Mouse (Mus musculus) skeletal muscle tissue, adult 2 months (tissue): Measurements from ENCODE around the gene Alpi.

Experiments used
- DNase-seq: peaks from one replicate; pipeline ENCODE4 v3.0.0-alpha.2; 2012; ENCODE audit warnings: low read depth, low spot score

Alpi gene

GRCm38 (mm10) chr1:87101411-87101810 is at the start of gene Alpi:
Gene Alpi (minus strand): TSS chr1:87101606.
- no peak for DNase-seq

DNA sequence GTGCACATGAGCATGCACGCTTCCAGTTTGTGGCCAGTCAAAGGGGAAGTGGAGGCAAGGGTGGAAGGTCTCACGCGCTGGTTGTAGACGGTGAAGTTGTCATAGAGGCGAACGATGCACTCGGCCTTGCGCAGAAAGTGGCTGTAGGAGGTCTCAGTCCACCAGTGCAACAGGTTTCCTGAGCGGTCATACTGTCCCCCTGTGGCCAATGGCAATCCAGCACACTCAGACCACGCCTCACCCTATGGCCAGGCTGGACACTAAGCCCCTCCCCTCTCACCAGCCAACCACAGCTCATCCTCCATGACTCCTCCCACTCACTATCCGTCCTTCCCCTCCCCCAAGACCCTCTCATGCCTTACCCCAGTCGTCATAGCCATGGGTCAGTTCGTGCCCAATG is 48.0 kb upstream of the Alpi start:
- no peak for DNase-seq

DNA sequence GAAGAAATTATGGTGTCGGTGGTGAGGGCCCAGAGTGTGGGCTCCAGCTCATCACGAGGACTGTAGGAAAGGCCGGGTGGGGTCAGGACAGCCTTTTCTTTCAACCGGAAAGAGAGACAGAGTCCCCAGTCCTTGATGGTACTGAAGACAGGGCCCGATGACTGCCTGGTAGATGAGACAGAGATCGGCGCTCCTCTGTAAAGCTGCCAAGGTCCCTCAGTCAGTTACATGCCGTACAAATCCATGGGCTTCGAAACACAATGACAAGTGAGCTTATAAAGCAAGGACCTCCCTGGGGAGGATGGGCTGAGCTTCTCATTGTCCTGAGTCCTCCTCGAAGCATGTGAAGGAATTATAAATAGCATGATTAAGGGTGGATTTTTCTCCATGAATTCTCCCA is 41.7 kb upstream of the Alpi start:
- DNase-seq, result no peak

GRCm38 (mm10) chr1:87142456-87142855 is 41.0 kb upstream of the Alpi start:
- DNase-seq, result peak; percentile 32

DNA sequence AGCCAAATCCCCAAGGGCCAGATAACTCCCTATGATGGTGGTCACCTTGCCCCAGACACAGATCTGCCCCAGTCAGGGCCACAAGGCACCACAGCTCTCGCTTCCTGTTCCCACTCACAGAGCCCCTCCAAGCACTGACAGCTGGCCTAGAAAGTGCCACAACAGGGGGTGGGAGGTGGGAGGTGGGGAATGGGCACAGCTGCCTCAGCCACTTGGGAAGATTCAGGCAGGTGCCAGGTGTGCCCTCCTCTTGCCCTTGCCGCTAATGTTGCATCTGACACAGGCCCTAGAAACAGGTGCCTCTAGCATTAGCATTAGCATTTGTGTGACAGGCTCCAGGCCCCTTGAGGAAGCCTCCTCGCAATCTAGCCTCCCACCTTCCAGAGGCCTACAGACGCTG is 40.1 kb upstream of the Alpi start:
- DNase-seq, result no peak

- DNase-seq, result no peak
These were observed 30.4 kb upstream of the Alpi start for GRCm38 (mm10) chr1:87131803-87132202.

DNA sequence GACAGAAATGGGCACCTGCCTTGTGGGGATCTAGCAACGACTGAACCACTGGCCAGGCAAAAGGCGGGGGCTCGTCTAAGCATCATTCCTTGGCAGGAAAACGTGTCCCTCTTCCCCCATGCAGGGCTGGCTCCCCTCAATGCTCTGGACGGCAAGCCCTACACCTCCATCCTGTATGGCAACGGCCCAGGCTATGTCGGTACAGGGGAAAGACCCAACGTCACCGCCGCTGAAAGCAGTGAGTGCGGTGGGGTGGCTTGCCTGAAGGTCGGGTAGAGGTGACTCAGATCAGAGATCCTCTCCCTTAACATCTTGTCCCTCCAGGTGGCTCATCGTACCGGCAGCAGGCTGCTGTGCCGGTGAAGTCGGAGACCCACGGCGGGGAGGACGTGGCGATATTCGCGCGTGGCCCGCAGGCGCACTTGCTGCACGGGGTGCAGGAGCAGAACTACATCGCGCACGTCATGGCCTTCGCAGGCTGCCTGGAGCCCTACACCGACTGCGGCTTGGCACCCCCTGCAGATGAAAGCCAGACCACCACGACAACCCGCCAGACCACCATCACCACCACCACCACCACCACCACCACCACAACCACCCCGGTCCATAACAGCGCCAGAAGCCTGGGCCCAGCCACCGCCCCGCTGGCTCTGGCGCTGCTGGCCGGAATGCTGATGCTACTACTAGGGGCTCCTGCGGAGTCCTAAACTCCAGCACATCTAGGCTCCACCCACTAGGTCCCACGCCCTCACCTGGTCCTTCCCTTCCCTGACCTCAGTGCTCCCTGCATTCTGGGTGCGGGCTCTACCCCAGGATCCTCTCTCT is 26.0 kb upstream of the Alpi start:
- no peak for DNase-seq

DNA sequence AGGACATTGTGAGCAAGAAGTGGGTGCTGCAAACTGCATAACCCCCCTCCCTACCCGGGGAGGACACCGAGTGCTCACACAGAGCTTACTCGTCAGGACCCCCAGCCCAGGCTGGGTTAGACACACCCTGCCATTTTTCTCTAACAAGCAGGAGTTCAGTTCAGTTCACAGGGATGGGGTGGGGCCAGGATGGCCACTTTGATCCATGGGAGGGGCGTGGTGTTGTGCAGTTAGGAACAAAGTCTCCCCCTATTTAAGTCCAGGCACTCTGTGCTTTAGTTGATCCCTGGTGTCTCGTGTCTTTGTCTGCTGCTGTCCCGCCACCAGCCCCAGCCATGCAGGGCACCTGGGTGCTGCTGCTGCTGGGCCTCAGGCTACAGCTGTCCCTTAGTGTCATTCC is 23.3 kb upstream of the Alpi start, which contains the start of gene Akp3:
Akp3 (plus strand) TSS at position 301 of the 400 bp plus-strand sequence.
- DNase-seq, result no peak

- DNase-seq, result no peak
These were observed 13.4 kb upstream of the Alpi start for GRCm38 (mm10) chr1:87114784-87115183.

DNA sequence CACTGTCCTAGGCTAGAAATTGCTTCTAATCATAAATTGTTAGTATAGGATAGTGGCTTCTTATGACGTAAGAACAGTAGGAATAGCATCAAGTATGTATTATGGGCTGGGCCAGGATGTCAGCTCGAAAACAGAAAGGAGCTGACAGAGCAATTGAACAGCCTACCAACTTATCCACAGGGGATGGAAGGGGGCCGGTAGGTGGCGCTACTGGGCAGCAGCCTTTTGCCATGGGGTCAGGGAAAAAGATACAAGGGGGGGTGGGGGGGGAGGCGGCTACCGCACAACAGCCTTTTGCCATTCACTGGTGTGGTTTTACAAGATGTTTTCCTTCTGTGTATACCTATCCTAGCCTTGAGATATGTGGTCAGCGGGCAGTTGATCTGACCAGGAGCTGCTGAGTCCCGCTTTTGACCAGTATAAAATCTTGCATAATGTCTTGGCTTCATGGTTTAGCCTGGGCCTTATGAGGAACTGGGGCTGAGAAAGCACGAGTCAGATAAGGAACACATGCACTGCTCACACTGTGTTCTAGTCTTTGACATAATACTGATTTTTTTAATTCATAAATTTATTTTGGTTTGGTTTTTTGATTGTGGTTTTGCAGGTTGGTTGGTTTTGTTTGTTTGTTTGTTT is 10.4 kb upstream of the Alpi start:
- DNase-seq, result peak; percentile 4

- no peak for DNase-seq
These were observed 7.2 kb upstream of the Alpi start for GRCm38 (mm10) chr1:87108564-87108963.

DNA sequence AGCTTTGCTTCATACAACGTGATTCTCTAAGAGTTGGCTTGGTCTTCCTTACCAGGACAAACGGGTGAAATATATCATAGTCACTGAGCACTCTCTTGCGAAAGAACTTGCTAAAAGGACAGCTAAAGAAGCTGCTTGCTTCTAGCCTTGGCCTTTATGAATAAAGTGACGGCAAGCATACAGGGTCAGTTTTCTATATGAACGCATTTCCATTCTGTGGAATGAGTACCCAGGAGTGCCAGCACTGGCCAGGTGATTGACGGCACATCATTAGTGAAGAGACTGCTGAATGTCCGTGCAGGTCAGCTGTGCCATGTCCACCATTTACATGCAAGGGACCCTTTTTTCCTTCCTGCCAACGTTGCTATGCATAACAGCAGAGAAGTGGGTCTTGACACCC is 5.1 kb upstream of the Alpi start:
- DNase-seq, result no peak

DNA sequence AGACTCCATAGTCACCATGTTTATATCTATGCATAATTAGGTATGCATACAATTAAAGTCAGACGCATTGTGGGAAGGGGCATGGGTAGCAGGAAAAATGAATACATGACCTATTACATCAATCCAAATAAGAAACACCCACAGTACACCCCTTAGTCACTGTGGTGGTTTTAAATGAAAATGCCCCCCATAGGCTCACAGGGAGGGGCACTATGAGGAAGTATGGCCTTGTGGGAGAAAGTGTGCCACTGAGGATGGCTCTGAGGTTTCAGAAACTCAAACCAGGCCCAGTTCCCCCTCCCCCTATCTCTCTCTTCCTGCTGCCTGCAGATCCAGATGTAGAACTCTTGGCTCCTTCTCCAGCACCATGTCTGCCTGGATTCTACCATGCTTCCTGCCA is 2.5 kb upstream of the Alpi start:
- DNase-seq, result no peak

GRCm38 (mm10) chr1:87102114-87102513 is 708 bp upstream of the Alpi start:
- no peak for DNase-seq

DNA sequence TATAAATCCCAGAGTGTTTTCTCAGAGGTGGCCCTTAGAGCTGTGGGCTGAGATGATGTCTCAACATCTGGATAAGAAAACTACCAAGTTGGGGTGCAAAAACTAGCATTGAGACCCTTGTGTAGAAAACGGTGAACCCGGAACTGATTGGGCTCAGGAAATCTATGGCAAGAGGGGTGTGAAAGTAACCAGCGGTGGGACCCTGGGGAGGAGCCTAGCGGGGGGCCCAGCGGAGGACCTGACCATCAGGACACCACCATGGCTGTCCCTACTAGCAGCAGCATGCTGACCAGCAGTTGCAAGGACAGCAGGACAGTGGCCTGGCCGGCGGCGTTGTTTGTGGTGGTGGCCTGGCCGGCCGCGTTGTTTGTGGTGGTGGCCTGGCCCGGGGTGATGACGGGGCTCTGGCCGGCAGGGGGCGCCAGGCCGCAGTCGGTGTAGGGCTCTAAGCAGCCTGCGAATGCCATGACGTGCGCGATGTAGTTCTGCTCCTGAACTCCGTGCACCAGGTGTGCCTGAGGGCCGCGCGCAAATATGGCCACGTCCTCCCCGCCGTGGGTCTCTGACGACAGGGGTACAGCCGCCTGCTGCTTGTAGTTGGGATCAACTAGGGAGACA is 2.9 kb downstream of the Alpi start:
- DNase-seq, result peak; percentile 18

DNA sequence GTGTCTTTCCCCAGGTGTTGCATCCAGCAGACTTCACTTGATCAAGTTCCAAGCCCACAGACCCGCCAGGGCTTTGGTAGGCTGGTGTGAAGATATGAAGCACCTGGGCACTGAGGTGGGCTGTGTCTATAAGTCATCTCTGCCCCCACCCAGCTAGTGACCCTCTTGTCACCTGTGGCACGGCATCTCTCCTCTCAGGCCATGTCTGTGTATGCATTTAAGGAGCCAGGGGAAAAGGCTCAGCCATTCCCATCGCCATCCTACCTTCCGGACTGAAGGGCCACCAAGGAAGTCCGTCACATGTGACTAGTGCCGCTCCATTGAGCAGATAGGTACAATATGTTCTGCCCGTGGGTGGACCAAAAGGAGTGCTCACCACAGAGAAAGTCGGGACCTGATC is 5.8 kb downstream of the Alpi start:
- no peak for DNase-seq

DNA sequence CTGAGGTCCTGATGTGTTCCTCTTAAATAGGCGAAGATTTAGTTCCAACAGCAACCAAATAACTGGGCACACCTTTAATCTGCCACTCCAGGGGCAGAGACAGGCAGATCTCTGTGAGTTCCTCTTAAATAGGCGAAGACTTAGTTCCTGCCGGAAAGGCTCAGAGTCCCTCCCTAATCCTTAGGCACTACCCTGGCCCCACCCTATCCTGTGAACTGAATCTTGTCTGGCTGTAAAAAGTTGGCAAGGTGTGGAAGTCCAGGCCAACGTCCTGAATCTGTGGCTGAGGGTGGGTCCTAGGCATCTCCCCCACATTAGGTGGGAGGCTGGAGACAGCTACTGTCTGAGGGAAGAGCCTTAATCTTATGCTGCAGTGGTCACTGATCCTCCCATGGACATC is 11.6 kb downstream of the Alpi start, which contains the start of gene Alppl2:
Alppl2 (minus strand) TSS at position 101 of the 400 bp plus-strand sequence.
- DNase-seq, result no peak

- DNase-seq, result no peak
These were observed 12.2 kb downstream of the Alpi start for GRCm38 (mm10) chr1:87089251-87089650.

DNA sequence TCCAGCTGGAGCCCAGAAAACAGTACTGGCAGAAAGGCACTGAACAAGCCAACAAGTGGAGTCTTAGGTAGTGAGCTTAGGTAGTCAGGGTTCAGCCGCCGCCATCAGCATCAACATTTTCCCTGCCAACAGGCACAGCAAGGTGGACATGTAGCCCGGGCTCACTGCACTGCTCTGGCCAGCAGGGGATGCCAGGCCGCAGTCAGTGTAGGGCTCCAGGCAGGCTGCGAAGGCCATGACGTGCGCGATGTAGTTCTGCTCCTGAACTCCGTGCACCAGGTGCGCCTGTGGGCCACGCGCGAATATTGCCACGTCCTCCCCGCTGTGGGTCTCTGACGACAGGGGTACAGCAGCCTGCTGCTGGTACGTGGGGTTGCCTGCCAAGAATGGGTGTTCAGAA is 14.4 kb downstream of the Alpi start:
- no peak for DNase-seq

GRCm38 (mm10) chr1:87086196-87086595 is 15.2 kb downstream of the Alpi start:
- peak; percentile 25 for DNase-seq

DNA sequence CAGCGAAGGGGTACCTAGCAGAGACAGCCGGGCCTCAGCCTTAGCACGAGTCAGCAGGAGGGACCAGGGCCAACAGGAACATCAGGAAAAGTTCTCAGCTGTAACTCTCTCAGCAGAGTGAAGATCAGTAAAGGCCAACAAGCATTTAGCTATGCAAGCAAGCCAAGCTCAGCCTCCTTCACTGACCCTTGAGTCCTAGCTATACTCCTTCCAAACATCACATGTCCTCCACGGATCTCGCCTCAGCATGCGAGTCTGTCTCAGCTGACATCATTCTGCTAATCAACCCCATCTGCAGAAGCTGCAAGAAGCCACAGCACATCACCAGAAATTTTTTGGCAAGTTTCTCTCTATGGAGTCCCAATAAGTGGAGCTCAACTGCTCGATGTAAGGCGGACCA is 27.6 kb downstream of the Alpi start:
- DNase-seq, result peak; percentile 17

GRCm38 (mm10) chr1:87070720-87071119 is 30.7 kb downstream of the Alpi start:
- DNase-seq, result no peak

GRCm38 (mm10) chr1:87060913-87061312 is 40.5 kb downstream of the Alpi start:
- no peak for DNase-seq
